Mouse (Mus musculus): ENCODE measurements around the gene Gm11037.

The Gm11037 gene

GRCm38 (mm10) chr2:131148353-131149253 lies 15.3 kb downstream of the Gm11037 start:
- in situ Hi-C loops (cut with MboI, MseI), result no loop called here

- in situ Hi-C loops (cut with MboI, MseI), result no loop called here
Observed at GRCm38 (mm10) chr2:131149254-131149578, 15.9 kb downstream of the Gm11037 start.

DNA sequence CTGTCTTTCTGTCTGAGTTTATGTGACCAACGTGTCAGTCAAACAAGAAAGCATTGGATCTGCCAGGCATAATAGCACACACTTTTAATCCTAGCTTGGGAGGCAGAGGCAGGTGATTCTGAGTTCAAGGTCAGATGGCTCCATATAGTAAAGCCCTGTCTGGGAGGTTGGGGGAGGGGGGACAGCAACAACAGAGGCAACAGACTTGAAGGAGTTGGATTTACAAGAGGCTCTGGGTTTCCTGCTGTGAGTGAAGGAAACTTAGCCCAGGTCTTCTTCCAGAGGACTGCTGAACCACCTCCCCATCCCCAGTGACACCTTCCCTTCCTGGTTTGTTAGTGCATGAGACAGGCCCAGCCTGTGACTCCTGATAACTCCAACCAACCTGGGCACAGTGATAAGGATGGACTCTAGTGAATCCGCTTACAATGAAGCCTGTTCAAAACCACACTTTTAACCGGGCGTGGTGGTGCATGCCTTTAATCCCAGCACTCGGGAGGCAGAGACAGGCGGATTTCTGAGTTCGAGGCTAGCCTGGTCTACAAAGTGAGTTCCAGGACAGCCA lies 19.0 kb downstream of the Gm11037 start:
- in situ Hi-C loops (cut with MboI, MseI), result no loop called here

- in situ Hi-C loops (cut with MboI, MseI), result no loop called here
Observed at GRCm38 (mm10) chr2:131154036-131154435, 20.7 kb downstream of the Gm11037 start.

- in situ Hi-C loops (cut with MboI, MseI), result no loop called here
Observed at GRCm38 (mm10) chr2:131156987-131157386, 23.7 kb downstream of the Gm11037 start.

DNA sequence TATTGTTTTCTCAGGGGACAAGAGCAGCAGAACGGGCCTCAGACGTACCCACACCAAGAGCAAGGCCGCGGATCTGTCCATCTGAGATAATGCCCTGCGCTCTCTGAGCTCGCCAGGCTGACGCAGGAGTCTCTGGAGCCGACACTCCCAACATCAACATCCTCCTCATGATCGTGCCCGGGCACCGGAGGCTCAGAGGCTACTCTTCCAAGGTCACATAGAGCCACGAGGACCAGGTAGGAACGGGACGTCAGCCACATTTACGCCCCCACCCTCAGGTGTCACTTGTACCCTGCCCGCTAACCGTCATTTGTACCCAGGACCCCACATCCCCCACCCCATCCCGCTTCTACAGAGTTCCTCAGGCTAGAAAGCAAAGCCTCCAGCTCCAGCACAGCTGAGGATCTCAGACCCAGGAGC lies 26.2 kb downstream of the Gm11037 start:
- in situ Hi-C loops (cut with MboI, MseI), result no loop called here

- in situ Hi-C loops (cut with MboI, MseI), result no loop called here
Observed at GRCm38 (mm10) chr2:131159938-131160581, 26.8 kb downstream of the Gm11037 start, which contains the start of gene 1700037H04Rik. TSS of gene 1700037H04Rik (minus strand) at chr2:131160081.

- in situ Hi-C loops (cut with MboI, MseI), result no loop called here
Observed at GRCm38 (mm10) chr2:131160671-131161111, 27.4 kb downstream of the Gm11037 start.

- in situ Hi-C loops (cut with MboI, MseI), result no loop called here
Observed at GRCm38 (mm10) chr2:131163924-131164323, 30.6 kb downstream of the Gm11037 start.

DNA sequence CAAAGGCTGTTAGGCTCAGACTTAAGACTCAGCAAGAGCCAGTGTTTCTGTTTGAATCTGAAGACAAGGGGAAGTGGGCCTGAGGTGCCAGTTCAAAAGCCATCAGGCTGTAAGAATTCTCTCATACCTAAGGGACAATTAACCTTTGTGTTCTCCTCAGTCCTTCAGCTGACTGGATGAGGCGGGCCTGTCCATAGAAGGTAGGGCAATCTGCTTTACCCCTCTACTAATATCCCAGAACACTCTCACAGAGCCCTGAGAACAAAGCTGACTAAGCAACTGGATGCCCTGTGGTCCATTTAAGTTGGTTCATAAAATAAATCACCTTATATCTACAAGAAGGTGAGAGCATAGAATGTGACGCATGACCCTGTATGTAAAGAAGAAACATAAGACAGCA lies 32.9 kb downstream of the Gm11037 start:
- in situ Hi-C loops (cut with MboI, MseI), result loop anchor here in 1 of 2 experiments (5.0 kb wide), 1 partner anchor 81 kb away; no protein-coding TSS in a partner anchor

GRCm38 (mm10) chr2:131167984-131168383 lies 34.7 kb downstream of the Gm11037 start:
- in situ Hi-C loops (cut with MboI, MseI), result loop anchor here in 1 of 2 experiments (5.0 kb wide), 1 partner anchor 79 kb away; no protein-coding TSS in a partner anchor

DNA sequence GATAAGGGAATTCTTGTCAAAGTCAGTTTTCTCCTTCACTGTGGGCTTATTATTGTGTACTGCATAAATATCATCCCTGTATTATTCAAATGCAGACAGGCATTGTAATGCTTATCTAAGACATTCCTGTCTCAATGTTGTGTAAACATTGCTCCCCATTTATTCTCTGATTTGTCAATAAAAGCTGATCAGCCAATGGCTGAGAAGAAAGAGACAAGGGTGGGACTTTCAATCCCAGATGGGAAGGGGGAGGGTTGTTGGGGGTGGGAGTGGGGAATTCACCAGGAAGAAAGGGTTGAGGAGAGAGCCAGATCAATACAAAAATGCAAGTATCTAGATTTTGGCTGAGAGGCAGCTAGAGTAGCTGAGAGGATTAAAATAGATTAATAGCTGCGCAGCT lies 35.6 kb downstream of the Gm11037 start:
- in situ Hi-C loops (cut with MboI, MseI), result loop anchor here in 1 of 2 experiments (5.0 kb wide), 1 partner anchor 78 kb away; no protein-coding TSS in a partner anchor

- in situ Hi-C loops (cut with MboI, MseI), result no loop called here
Observed at GRCm38 (mm10) chr2:131170936-131171335, 37.6 kb downstream of the Gm11037 start.

DNA sequence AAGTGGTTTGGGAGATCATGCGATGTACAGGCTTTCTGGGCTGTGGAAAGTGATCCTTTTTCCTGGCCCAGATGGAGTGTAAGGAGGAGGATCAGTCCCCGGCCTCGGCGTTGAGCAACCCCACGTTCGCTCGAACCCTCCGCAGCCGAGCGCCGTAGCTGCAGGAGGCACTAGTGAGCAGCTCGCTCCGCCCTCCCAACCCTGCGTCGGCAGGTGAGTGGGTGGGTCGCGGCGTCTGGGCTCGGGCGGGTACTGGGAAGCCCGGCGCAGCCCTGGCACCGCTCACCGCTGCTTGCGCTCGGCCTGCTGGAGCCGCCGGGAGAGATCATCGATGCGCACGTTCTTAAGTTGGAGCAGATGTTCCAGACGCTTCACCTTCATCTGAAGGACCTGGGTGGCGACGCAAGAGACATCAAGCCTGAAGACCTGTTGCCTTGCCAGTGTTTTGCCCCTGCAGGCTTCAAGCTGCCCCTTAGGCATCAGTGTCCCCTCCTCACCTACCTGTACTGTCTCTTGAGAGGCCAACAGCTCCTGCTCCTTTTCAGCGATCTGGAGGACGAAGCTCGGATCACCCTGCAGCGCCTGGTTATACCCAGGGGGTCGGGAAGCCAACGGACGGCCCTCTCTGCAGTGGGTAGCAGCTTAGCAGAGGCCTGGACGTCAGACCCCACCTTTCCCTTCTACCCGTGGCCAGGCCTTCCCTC lies 38.3 kb downstream of the Gm11037 start:
- in situ Hi-C loops (cut with MboI, MseI), result no loop called here

DNA sequence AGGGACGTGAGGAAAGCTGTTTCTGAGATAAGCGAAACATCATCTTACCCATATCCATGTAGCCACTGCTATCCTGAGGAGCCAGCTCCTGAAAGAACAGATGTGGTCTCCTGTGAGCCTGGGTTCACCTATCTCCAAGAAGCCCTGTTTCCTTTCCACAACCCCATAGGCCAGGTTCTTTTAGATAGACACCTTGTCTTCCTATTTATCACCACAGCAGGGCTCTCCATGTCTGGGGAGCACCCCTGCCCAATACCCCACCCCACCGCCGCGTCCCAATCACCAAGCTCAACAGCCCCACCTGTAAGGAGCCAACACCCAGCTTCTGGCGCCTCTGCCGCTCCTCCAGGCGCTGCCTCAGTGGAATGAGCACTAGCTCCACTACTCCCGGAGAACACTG lies 39.0 kb downstream of the Gm11037 start:
- in situ Hi-C loops (cut with MboI, MseI), result no loop called here

- in situ Hi-C loops (cut with MboI, MseI), result no loop called here
Observed at GRCm38 (mm10) chr2:131174700-131175099, 41.4 kb downstream of the Gm11037 start.

- in situ Hi-C loops (cut with MboI, MseI), result no loop called here
Observed at GRCm38 (mm10) chr2:131175286-131175944, 42.1 kb downstream of the Gm11037 start.

DNA sequence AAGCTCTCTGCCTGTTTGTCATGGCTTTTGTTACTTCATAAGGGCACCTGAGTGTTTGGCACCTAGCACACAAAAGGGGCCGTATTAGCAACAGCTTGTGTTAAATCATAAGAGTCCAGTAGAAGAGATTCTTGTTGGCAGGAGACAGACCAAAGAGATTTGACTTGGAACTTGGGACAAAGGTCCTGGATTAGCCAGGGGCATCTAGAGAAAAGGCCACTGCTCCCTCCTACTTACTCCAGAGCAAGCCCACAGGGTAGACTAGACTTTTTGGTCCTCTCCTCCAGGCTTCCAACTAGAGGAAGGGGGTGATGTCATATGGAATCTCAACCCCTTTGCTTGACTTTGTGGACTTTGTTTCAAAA lies 42.6 kb downstream of the Gm11037 start:
- in situ Hi-C loops (cut with MboI, MseI), result no loop called here

DNA sequence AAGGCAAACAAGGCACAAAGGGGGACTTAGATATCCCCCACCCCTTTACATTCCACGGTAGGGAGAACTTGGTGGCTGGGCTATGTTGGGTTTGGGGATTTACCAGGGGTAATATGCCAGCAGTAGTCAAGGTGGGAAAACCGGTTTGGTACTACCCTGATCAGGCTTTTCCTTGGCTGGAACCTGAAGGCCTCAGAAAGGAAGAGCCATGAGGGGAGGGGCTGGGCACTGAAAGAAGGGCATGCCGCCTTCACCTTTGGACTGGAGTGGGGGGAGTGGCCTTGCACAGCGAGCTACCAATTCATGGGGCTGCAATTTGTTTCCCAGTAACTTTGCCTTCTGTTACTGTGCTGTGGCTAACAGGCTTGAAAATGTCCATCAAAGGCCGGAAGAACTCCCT lies 43.2 kb downstream of the Gm11037 start:
- in situ Hi-C loops (cut with MboI, MseI), result no loop called here

DNA sequence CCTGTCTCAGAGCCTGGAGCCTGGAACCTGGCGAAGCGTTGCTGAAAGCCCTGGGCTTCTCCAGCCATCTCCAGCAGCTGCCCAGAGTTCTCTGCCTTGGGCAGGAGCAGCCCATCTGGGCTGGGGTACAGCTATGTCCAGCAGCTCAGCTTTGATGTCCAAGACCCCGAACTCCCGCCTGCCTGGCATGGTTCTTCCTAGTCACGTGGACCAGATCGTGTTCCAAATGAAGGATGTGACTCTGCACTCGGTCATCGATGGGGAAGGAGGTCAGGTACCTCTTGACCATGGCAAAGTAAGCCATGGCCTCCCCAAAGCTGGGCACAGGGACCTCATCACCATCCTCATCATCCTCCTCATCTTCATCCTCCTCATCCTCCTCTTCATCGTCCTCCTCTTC lies 44.6 kb downstream of the Gm11037 start:
- in situ Hi-C loops (cut with MboI, MseI), result no loop called here

GRCm38 (mm10) chr2:131178828-131179245 lies 45.5 kb downstream of the Gm11037 start:
- in situ Hi-C loops (cut with MboI, MseI), result no loop called here
